32 mouse cellular contexts compared by ENCODE assay signal in the genomic region with DNA sequence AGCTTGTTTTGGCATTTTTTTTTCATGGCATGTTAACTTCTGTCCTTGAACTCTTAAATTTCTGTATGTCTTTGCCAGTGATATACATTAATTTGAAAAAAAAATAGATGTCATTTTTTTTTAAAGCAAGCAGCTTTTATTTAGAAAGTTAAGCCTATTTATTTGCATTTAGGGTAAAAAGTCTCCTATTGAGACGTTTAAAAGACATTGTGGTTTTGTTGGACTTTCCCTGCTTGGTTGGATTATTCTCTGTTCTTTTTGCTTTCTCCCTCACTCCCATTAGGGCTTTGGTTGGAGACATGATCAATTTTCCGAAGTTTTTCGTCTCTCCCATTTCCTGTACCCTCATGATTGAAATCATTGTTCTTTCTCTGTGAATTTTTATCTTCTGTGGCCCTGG. TPM values are rescaled to one million over a fixed set of nuclear protein-coding genes. Genes with fewer than 3 reads are reported as not detected.
"Had no signal": no experiment of that assay in that cellular context is flagged by ENCODE, and none has a peak within 500 bp of the region (broad histone marks: within the 10 kb centered on the region; RNA-seq: fewer than 3 reads in every experiment).

No protein-coding gene starts in this region.

- H3K36me3 ChIP-seq: embryonic facial prominence, embryonic 10.5 days; embryonic facial prominence, embryonic 12.5 days; embryonic facial prominence, embryonic 13.5 days; embryonic facial prominence, embryonic 15.5 days; forebrain, embryonic 10.5 days; forebrain, embryonic 12.5 days; forebrain, embryonic 15.5 days; heart, embryonic 10.5 days had no signal

- H3K27ac ChIP-seq: embryonic facial prominence, embryonic 10.5 days; embryonic facial prominence, embryonic 12.5 days; embryonic facial prominence, embryonic 13.5 days; embryonic facial prominence, embryonic 15.5 days; forebrain, embryonic 10.5 days; forebrain, embryonic 12.5 days; forebrain, embryonic 13.5 days; forebrain, embryonic 15.5 days; gastrocnemius, adult 2 months; heart, adult 2 months; heart, embryonic 10.5 days had no signal

- H3K27me3 ChIP-seq: embryonic facial prominence, embryonic 12.5 days; embryonic facial prominence, embryonic 13.5 days; embryonic facial prominence, embryonic 15.5 days; forebrain, embryonic 12.5 days; forebrain, embryonic 13.5 days; forebrain, embryonic 15.5 days had no signal

- H3K4me3 ChIP-seq: embryonic facial prominence, embryonic 10.5 days; embryonic facial prominence, embryonic 12.5 days; embryonic facial prominence, embryonic 13.5 days; embryonic facial prominence, embryonic 15.5 days; erythroblast, embryonic 14.5 days; forebrain, embryonic 10.5 days; forebrain, embryonic 12.5 days; forebrain, embryonic 13.5 days; forebrain, embryonic 15.5 days; gastrocnemius, adult 2 months; heart, adult 2 months; heart, embryonic 10.5 days had no signal

- DNase-seq: cerebellum, adult 9-11 months; cerebellum, postnatal 10 days; cerebellum, postnatal 14 days; cerebellum, postnatal 25 days; cerebellum, postnatal 36 days; embryo, embryonic 11 days; forebrain, postnatal 0 days; gastrocnemius, adult 2 months; gastrocnemius, postnatal 10 days; gastrocnemius, postnatal 14 days; gastrocnemius, postnatal 25 days; gastrocnemius, postnatal 36 days; heart, adult 18-20 months; heart, adult 2 months had no signal

- H3K4me2 ChIP-seq: embryonic facial prominence, embryonic 12.5 days; embryonic facial prominence, embryonic 13.5 days; embryonic facial prominence, embryonic 15.5 days; forebrain, embryonic 12.5 days; forebrain, embryonic 13.5 days; forebrain, embryonic 15.5 days had no signal

- H3K9ac ChIP-seq: embryonic facial prominence, embryonic 12.5 days; embryonic facial prominence, embryonic 13.5 days; embryonic facial prominence, embryonic 15.5 days; forebrain, embryonic 12.5 days; forebrain, embryonic 13.5 days; forebrain, embryonic 15.5 days; forebrain, postnatal 0 days had no signal

- H3K9me3 ChIP-seq: embryonic facial prominence, embryonic 10.5 days; embryonic facial prominence, embryonic 12.5 days; embryonic facial prominence, embryonic 13.5 days; embryonic facial prominence, embryonic 15.5 days; forebrain, embryonic 10.5 days; forebrain, embryonic 12.5 days; forebrain, embryonic 13.5 days; forebrain, embryonic 15.5 days; heart, embryonic 10.5 days had no signal

- H3K4me1 ChIP-seq: embryonic facial prominence, embryonic 10.5 days; embryonic facial prominence, embryonic 12.5 days; embryonic facial prominence, embryonic 13.5 days; embryonic facial prominence, embryonic 15.5 days; forebrain, embryonic 10.5 days; forebrain, embryonic 12.5 days; forebrain, embryonic 13.5 days; forebrain, embryonic 15.5 days; heart, embryonic 10.5 days had no signal

RNA-seq across cellular contexts. Expression of a gene that starts 16.2 kb away (rescaled TPM):
- total RNA-seq: common myeloid progenitor, adult 5-6 weeks; gastrocnemius, adult 18-20 months; gastrocnemius, adult 2 months; gastrocnemius, postnatal 14 days; gastrocnemius, postnatal 25 days; gastrocnemius, postnatal 36 days; granulocyte monocyte progenitor cell, adult 5-6 weeks; heart, adult 18-20 months; heart, adult 2 months; heart, adult 8-10 months had no signal
- polyA plus RNA-seq: embryonic facial prominence, embryonic 10.5 days; embryonic facial prominence, embryonic 11.5 days; erythroblast, embryonic 14.5 days; forebrain, embryonic 10.5 days; forebrain, embryonic 11.5 days; forebrain, embryonic 12.5 days; forebrain, embryonic 13.5 days; forebrain, embryonic 14.5 days; forebrain, embryonic 15.5 days; forebrain, embryonic 16.5 days; heart, embryonic 10.5 days had no signal
